ENCODE assay signal across 8 mouse cellular contexts in genomic region chr9:115309977-115310345, GRCm38 (mm10). TPM values are rescaled to one million over a fixed set of nuclear protein-coding genes. Genes with fewer than 3 reads are reported as not detected.
A peak's percentile ranks its signal among the peaks of the same experiment; 100 is the strongest.
DNase-seq lines count a peak whose midpoint lies in the region; ATAC-seq and TF ChIP-seq lines count a peak whose summit lies in the region.

No protein-coding gene starts in this region.

- no peaks in the 10 kb centered on the region for H3K9me3 ChIP-seq in heart, embryonic 16.5 days (replicated peaks; ENCODE audit: control insufficient read depth, low read length)
- no peaks in the 10 kb centered on the region for H3K9me3 ChIP-seq in liver, embryonic 11.5 days (ENCODE audit: control insufficient read depth, low read length)
- H3K9me3 ChIP-seq in neural tube, embryonic 13.5 days, result no peaks in the 10 kb centered on the region

- H3K4me2 ChIP-seq in heart, embryonic 16.5 days (ENCODE audit: low read depth, low read length), result peak overlapping the region; percentile 77
- peak overlapping the region; percentile 85 for H3K4me2 ChIP-seq in liver, embryonic 11.5 days
- H3K4me2 ChIP-seq in neural tube, embryonic 13.5 days, result peak overlapping the region; percentile 80

- intact Hi-C loops in left cerebral cortex, adult 2 months (cut with DNase I), result loop anchor here (5.0 to 10.0 kb wide), 4 partner anchors 255 to 732 kb away; partner anchors contain the start of gene Gpd1l

- ATAC-seq in heart, embryonic 16.5 days (replicated peaks; ENCODE audit: extremely low read depth, insufficient read depth, low FRiP score), result peak; percentile 81
- peak; percentile 85 for ATAC-seq in liver, embryonic 11.5 days (replicated peaks; ENCODE audit: low FRiP score)
- no peak; the same call in 1 of the 2 replicates for ATAC-seq in neural tube, embryonic 13.5 days (ENCODE audit: low read depth)

- WGBS in heart, embryonic 16.5 days, result under 1% methylated on average over 41 of the region's 42 CpGs
- WGBS in liver, embryonic 11.5 days, result 0% methylated on average over 24 of the region's 42 CpGs
- WGBS in neural tube, embryonic 13.5 days, result under 1% methylated on average over 42 of the region's 42 CpGs

- H3K9ac ChIP-seq in heart, embryonic 16.5 days (ENCODE audit: low read length), result peak overlapping the region; percentile 100
- peak overlapping the region; percentile 99 for H3K9ac ChIP-seq in liver, embryonic 11.5 days (ENCODE audit: low read depth, low read length)
- peak overlapping the region; percentile 99 for H3K9ac ChIP-seq in neural tube, embryonic 13.5 days

- H3K27me3 ChIP-seq in heart, embryonic 16.5 days (ENCODE audit: control insufficient read depth, insufficient read depth, low read length), result no peaks in the 10 kb centered on the region
- no peaks in the 10 kb centered on the region for H3K27me3 ChIP-seq in liver, embryonic 11.5 days (replicated peaks; ENCODE audit: control insufficient read depth, insufficient read depth, low read length)
- H3K27me3 ChIP-seq in neural tube, embryonic 13.5 days, result no peaks in the 10 kb centered on the region

- TF ChIP-seq POLR2A in bone marrow macrophage, adult 2 months (IDR thresholded peaks at IDR 0.05; ENCODE audit: borderline replicate concordance, low read depth, low read length), result 0 out of 2 replicates have a peak, but pooled peaks have one; percentile 3

- no peak for DNase-seq in left cerebral cortex, adult 2 months (ENCODE audit: extremely low spot score in 1 of 2, low spot score in 2 of 2)
- DNase-seq in left cerebral cortex, adult 11 months (ENCODE audit: low spot score), result no peak
- no peak for DNase-seq in liver, embryonic 11.5 days (ENCODE audit: low spot score)
- no peak for DNase-seq in right cerebral cortex, postnatal 36 days (ENCODE audit: low spot score in 2 of 2)
- no peak for DNase-seq in T-cell, adult 2 months (ENCODE audit: low spot score)

- H3K27ac ChIP-seq in left cerebral cortex, adult 2 months, result peak overlapping the region; percentile 96
- H3K27ac ChIP-seq in bone marrow macrophage, adult 2 months (ENCODE audit: insufficient read depth, low read depth, low read length), result peak overlapping the region; percentile 90
- H3K27ac ChIP-seq in heart, embryonic 16.5 days (ENCODE audit: low read length), result peak overlapping the region; percentile 99
- peak overlapping the region; percentile 96 for H3K27ac ChIP-seq in liver, embryonic 11.5 days (ENCODE audit: low read depth, low read length)
- H3K27ac ChIP-seq in neural tube, embryonic 13.5 days (replicated peaks), result peak overlapping the region; percentile 96

- H3K4me3 ChIP-seq in left cerebral cortex, adult 2 months, result peak overlapping the region; percentile 96
- H3K4me3 ChIP-seq in bone marrow macrophage, adult 2 months (ENCODE audit: insufficient read depth, low read length), result peak overlapping the region; percentile 91
- peak overlapping the region; percentile 98 for H3K4me3 ChIP-seq in heart, embryonic 16.5 days (ENCODE audit: low read length)
- peak overlapping the region; percentile 97 for H3K4me3 ChIP-seq in liver, embryonic 11.5 days (ENCODE audit: low read depth, low read length)
- peak overlapping the region; percentile 99 for H3K4me3 ChIP-seq in neural tube, embryonic 13.5 days

- H3K36me3 ChIP-seq in heart, embryonic 16.5 days (ENCODE audit: control insufficient read depth, insufficient read depth), result no peaks in the 10 kb centered on the region
- no peaks in the 10 kb centered on the region for H3K36me3 ChIP-seq in liver, embryonic 11.5 days (ENCODE audit: control insufficient read depth, insufficient read depth, low read length)
- no peaks in the 10 kb centered on the region for H3K36me3 ChIP-seq in neural tube, embryonic 13.5 days

- peaks cover 17% of the 10 kb centered on the region for H3K4me1 ChIP-seq in bone marrow macrophage, adult 2 months (ENCODE audit: control insufficient read depth, insufficient read depth, low read length)
- peaks cover 28% of the 10 kb centered on the region for H3K4me1 ChIP-seq in heart, embryonic 16.5 days (ENCODE audit: control insufficient read depth, insufficient read depth, low read length)
- H3K4me1 ChIP-seq in liver, embryonic 11.5 days (replicated peaks; ENCODE audit: control insufficient read depth, insufficient read depth, low read length), result peaks cover 28% of the 10 kb centered on the region
- peaks cover 44% of the 10 kb centered on the region for H3K4me1 ChIP-seq in neural tube, embryonic 13.5 days (replicated peaks)

- TF ChIP-seq CTCF in left cerebral cortex, adult 2 months (IDR thresholded peaks at IDR 0.05), result no peak
- TF ChIP-seq CTCF in bone marrow macrophage, adult 2 months (IDR thresholded peaks at IDR 0.05; ENCODE audit: low read depth, low read length), result no peak

RNA-seq across cellular contexts. Expression of gene Stt3b, which starts 0.3 kb away (rescaled TPM):
- total RNA-seq in left cerebral cortex, adult 2 months (2021), result 10 to 100 TPM; 87.7 to 92.9 TPM
- 51.1 and 56.8 TPM in 2 replicates for polyA plus RNA-seq in bone marrow macrophage, adult 2 months (2012; ENCODE audit: insufficient read depth, insufficient read length, missing spikeins)
- polyA plus RNA-seq in heart, embryonic 16.5 days (2015; fragmentation: Nextera tagmentation; extraction: Ambion mirVana), result 69.8 and 74.5 TPM in 2 replicates
- 113 and 130 TPM in 2 replicates for polyA plus RNA-seq in liver, embryonic 11.5 days (2014; fragmentation: Nextera tagmentation; extraction: Ambion mirVana)
- 104 and 112 TPM in 2 replicates for polyA plus RNA-seq in neural tube, embryonic 13.5 days (2015; fragmentation: Nextera tagmentation; extraction: Ambion mirVana)
